Mouse (Mus musculus) liver, embryonic 14.5 days (tissue): ENCODE measurements around the gene Myo1c. TPM values are rescaled to one million over a fixed set of nuclear protein-coding genes. Genes with fewer than 3 reads are reported as not detected.

Experiments used
- ATAC-seq: fragments of 200-750 bp; cut with Nextera tagmentation; 2 replicates; pipeline ENCODE4 v1.8.0; 2017; ENCODE audit warnings: moderate number of reproducible peaks, mild to moderate bottlenecking, moderate library complexity; ENCODE audit not compliant: insufficient read depth
- DNase-seq, 3 experiments: peaks; one replicate each; pipeline ENCODE4 v3.0.0-alpha.2; 2012 to 2013; ENCODE audit warnings: low read depth in 3 of 3, low spot score in 3 of 3
- H3K27ac ChIP-seq: fragments of 300-500 bp; sonication (generic); 2 replicates; pipeline ENCODE4 v1.5.1; 2014; ENCODE audit warnings: moderate library complexity, mild to moderate bottlenecking, control low read depth, inconsistent platforms
- H3K27me3 ChIP-seq: fragments of 300-500 bp; sonication (generic); 2 replicates; pipeline ENCODE4 v1.6.1; 2014; ENCODE audit warnings: mild to moderate bottlenecking, low read length, moderate library complexity; ENCODE audit not compliant: control insufficient read depth, insufficient read depth
- H3K36me3 ChIP-seq: fragments of 300-500 bp; sonication (generic); replicated peaks from 2 replicates; pipeline ENCODE4 v1.6.1; 2014; ENCODE audit warnings: low read depth; ENCODE audit not compliant: control insufficient read depth, insufficient read depth
- H3K4me1 ChIP-seq, 2 experiments: fragments of 200-500 bp in 1 of 2; fragments of 300-500 bp in 1 of 2; sonication (generic) in 1 of 2; replicated peaks; 2 replicates each; pipeline ENCODE4 v1.6.1; 2012 to 2014; ENCODE audit warnings: antibody characterized with exemption in 1 of 2, inconsistent platforms in 1 of 2, low read length in 1 of 2; ENCODE audit not compliant: control insufficient read depth in 2 of 2, insufficient read depth in 2 of 2
- H3K4me2 ChIP-seq: fragments of 300-500 bp; sonication (generic); 2 replicates; pipeline ENCODE4 v1.6.1; 2014; ENCODE audit warnings: low read depth, mild to moderate bottlenecking, control low read depth, moderate library complexity
- H3K4me3 ChIP-seq, 2 experiments: fragments of 200-500 bp in 1 of 2; fragments of 300-500 bp in 1 of 2; sonication (generic) in 1 of 2; 2 replicates each; pipeline ENCODE4 v1.5.1; 2012 to 2014; ENCODE audit warnings: low read depth in 2 of 2, low read length in 2 of 2, mild to moderate bottlenecking in 2 of 2, control low read depth in 1 of 2, inconsistent platforms in 1 of 2, moderate library complexity in 1 of 2; ENCODE audit not compliant: insufficient read depth in 1 of 2
- H3K9ac ChIP-seq: fragments of 300-500 bp; sonication (generic); replicated peaks from 2 replicates; pipeline ENCODE4 v1.6.1; 2014; ENCODE audit warnings: mild to moderate bottlenecking, control low read depth, moderate library complexity
- H3K9me3 ChIP-seq: fragments of 300-500 bp; sonication (generic); 2 replicates; pipeline ENCODE4 v1.6.1; 2016; ENCODE audit warnings: low read length, mixed read lengths; ENCODE audit not compliant: control insufficient read depth
- CTCF ChIP-seq: IDR thresholded peaks from 2 replicates; pipeline ENCODE4 v1.5.1; 2016; ENCODE audit warnings: antibody characterized with exemption, low read depth, control low read depth
- EP300 ChIP-seq: IDR thresholded peaks from 2 replicates; pipeline ENCODE4 v1.6.1; 2016; ENCODE audit warnings: antibody characterized with exemption, low read depth
- WGBS: fragments of 180-500 bp; shearing (Covaris S2); extraction: QIAGEN DNeasy Blood & Tissue Kit; methylation state at CpG from one replicate; pipeline ENCODE4 v1.1.7; 2014; ENCODE audit not compliant: insufficient replicate concordance; 5-methylcytosine and 5-hydroxymethylcytosine counted together
- polyA plus RNA-seq, 2 experiments: library from polyadenylated mRNA; depleted of rRNA in 1 of 2; stranded (reverse) in 1 of 2; unstranded in 1 of 2; fragments of >200 nt; fragmentation: Nextera tagmentation in 1 of 2; extraction: Ambion mirVana in 1 of 2; gene quantifications; 2 replicates each; pipeline versions ENCODE4 v1.2.1 to v1.2.3; 2012 to 2014

Myo1c gene
- polyA plus RNA-seq, 2 experiments: 12.6 to 14.4 TPM

DNA sequence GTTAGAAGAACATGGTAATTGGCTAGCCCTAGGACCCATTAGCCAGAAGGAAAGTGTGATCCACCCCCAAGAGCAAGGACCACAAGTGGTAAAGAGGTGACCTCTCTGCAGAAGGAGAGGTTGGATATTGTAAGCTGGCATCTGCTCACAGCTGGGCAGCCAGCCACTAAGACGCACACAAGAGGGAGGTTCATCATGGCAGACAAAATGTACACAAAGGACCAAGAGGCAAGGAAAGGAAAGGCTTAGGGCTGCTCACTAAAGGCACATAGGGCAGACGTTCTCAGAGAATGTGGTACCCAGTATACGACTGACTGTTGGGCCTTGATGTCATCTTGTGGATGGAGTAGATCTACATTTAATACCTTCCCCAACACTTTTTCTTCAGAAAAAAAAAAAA is 24.6 kb downstream of the Myo1c start:
- Histone ChIP-seq H3K27ac (no peak overlapping the region), H3K4me1 (peaks cover 10 to 12% of the 10 kb centered on the region in 2 experiments), H3K27me3 (no peaks in the 10 kb centered on the region), H3K9ac (no peak overlapping the region), H3K36me3 (peaks cover 10% of the 10 kb centered on the region), H3K4me3 (no peak overlapping the region), H3K4me2 (no peak overlapping the region), H3K9me3 (no peaks in the 10 kb centered on the region)
- ATAC-seq (no peak), DNase-seq (no peak)
- WGBS: 82% methylated on average over 3 of the region's 3 CpGs
- no peak for TF ChIP-seq EP300
- TF ChIP-seq CTCF: no peak

- peaks cover 16 to 20% of the 10 kb centered on the region in 2 experiments for H3K4me1 ChIP-seq
- ATAC-seq: no peak
- H3K4me2 ChIP-seq: peak overlapping the region; percentile 74
- peak overlapping the region; percentile 81 for H3K27ac ChIP-seq
- H3K27me3 ChIP-seq: no peaks in the 10 kb centered on the region
- peak overlapping the region; percentile 73 for H3K9ac ChIP-seq
- TF ChIP-seq CTCF (no peak), EP300 (no peak)
- DNase-seq: no peak
- 84% methylated on average over 3 of the region's 3 CpGs for WGBS
- H3K9me3 ChIP-seq: no peaks in the 10 kb centered on the region
- peak overlapping the region; percentile 85 to 98 for H3K4me3 ChIP-seq
- peaks cover 13% of the 10 kb centered on the region for H3K36me3 ChIP-seq
Measured at GRCm38 (mm10) chr11:75677881-75678746, 27.8 kb downstream of the Myo1c start.

GRCm38 (mm10) chr11:75678747-75679438 is 28.6 kb downstream of the Myo1c start, which contains the start of gene Crk:
TSS of gene Crk (plus strand) at chr11:75679259.
- peak within 1 kb of the TSS; percentile 85 for H3K27ac ChIP-seq
- under 1% methylated on average over 54 of the region's 55 CpGs for WGBS
- no peaks in the 10 kb centered on the region for H3K9me3 ChIP-seq
- H3K36me3 ChIP-seq: peaks cover 21% of the 10 kb centered on the region
- peak; percentile 97 for ATAC-seq
- peak within 1 kb of the TSS; percentile 95 for H3K4me2 ChIP-seq
- peak; percentile 96 to 97 (median 96) for DNase-seq
- H3K27me3 ChIP-seq: no peaks in the 10 kb centered on the region
- no peak for TF ChIP-seq CTCF
- peaks cover 16 to 20% of the 10 kb centered on the region in 2 experiments for H3K4me1 ChIP-seq
- peak within 1 kb of the TSS; percentile 98 for H3K9ac ChIP-seq
- peak within 1 kb of the TSS; percentile 85 to 98 for H3K4me3 ChIP-seq

GRCm38 (mm10) chr11:75679439-75680171 is 29.3 kb downstream of the Myo1c start:
- Histone ChIP-seq H3K9me3 (no peaks in the 10 kb centered on the region), H3K9ac (peak overlapping the region; percentile 98), H3K4me1 (peaks cover 16 to 20% of the 10 kb centered on the region in 2 experiments), H3K36me3 (peaks cover 26% of the 10 kb centered on the region), H3K4me3 (peak overlapping the region; percentile 83 to 98), H3K27me3 (no peaks in the 10 kb centered on the region), H3K27ac (peak overlapping the region; percentile 85), H3K4me2 (peak overlapping the region; percentile 95)
- ATAC-seq (peak; percentile 64), DNase-seq (peak; percentile 36 to 60 (median 45))
- TF ChIP-seq EP300 (no peak), CTCF (peak; percentile 77)
- 2% methylated on average over 43 of the region's 43 CpGs for WGBS
